Mouse (Mus musculus) inflammation-experienced regulatory T-cells, adult 6 months (primary cell): ENCODE results near the gene Entpd8. TPM values are rescaled to one million over a fixed set of nuclear protein-coding genes. Genes with fewer than 3 reads are reported as not detected.
A peak's percentile ranks its signal among the peaks of the same experiment; 100 is the strongest.

Experiments
- ATAC-seq: one replicate; pipeline ENCODE4 v1.8.0; 2017
- polyA plus RNA-seq, 3 experiments: library from polyadenylated mRNA; unstranded; fragments of 100-300 nt; shearing (Covaris generic); gene quantifications; one replicate each; pipeline ENCODE4 v1.2.1; 2017

The Entpd8 gene
- under 1 TPM in 1 of 3 experiments, not detected in 2; 0.90 TPM for polyA plus RNA-seq

DNA sequence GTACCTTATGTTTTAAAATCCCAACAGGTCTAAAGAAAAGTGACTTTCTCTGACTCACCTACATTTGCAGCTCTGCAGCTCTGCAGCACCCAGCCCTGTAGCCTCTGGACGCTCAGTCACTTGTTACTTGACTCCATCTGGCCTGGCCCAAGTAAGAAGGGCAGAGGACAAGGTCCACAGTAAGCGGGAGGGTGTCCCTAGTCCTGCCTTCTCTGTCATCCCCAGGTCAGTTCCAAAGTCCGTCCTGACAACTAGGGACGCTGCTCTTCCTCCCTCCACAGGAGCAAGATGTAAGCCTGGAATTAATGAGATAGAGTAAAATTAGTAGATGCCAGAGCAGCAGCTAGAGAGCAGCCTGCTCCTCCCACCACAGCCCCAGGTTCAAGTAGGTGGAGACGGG is at the start of gene Entpd8:
Gene Entpd8, plus strand, starts transcription at position 229 of the 400 bp plus-strand sequence.
- ATAC-seq = no peak

DNA sequence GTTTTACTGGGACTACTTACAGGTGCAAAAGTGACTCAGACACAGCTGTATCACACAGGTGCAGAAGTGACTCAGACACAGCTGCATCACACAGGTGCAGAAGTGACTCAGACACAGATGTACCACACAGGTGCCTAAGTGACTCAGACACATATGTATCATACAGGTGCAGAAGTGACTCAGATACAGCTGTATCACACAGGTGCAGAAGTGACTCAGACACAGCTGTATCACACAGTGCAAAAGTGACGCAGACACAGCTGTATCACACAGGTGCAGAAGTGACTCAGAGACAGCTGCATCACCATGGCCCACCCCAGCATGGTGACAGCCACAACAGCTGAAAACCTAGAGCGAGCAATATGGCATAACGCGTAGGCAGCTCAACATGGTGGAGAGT is 45.1 kb upstream of the Entpd8 start:
- ATAC-seq = no peak

DNA sequence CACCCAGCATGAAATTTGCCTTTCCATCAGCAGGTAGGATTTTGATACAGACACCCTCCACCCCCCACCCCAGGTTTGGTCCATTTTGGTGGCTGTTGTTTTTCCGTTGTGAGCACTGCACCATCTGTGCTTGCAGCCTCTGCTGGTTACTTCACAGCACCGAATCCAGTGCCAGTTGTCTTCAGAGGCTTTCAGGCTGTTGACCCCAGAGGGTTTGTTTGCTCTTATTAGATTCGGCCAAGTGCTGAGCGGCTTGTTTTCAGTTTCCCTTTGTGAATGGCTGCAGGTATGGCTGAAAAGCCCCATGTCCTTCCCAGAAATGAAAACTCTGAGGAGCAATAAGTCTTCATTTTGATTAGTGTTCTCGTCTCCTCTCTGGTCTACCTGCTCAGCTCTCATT is 40.0 kb upstream of the Entpd8 start:
- no peak for ATAC-seq

DNA sequence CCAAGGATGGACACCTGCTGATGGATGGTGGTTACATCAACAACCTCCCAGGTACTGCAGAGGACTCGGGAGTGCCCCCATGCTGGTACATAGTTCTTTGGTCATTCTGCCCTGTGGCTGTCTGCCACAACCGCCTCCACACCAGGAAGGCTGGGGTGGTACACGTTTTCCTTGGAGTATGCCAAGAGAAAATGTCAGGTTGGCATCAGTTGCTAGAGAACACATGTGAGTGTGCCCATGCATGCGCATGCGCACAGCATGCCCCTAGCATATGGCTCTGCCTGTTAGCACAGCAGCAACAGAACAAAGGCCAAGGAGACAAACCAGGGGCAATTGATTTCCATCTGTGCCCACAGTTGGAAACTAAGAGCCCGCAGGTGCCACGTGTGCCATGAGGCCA is 29.2 kb upstream of the Entpd8 start:
- no peak for ATAC-seq

DNA sequence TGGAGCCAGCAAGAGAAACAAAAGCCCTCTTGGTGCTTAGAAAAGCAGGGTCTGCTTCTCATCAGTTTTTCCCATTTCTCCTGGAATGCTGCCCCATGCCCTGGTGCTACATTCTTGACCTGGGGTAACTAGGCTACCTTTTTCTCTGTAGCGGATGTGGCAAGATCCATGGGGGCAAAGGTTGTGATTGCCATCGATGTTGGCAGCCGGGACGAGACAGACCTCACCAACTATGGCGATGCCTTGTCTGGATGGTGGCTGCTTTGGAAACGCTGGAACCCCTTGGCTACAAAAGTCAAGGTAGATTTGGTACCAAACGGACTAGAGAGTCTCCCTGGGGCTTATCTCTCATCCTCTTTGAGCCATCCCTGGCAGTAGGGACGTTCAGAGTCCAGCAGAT is 28.7 kb upstream of the Entpd8 start:
- ATAC-seq = no peak

DNA sequence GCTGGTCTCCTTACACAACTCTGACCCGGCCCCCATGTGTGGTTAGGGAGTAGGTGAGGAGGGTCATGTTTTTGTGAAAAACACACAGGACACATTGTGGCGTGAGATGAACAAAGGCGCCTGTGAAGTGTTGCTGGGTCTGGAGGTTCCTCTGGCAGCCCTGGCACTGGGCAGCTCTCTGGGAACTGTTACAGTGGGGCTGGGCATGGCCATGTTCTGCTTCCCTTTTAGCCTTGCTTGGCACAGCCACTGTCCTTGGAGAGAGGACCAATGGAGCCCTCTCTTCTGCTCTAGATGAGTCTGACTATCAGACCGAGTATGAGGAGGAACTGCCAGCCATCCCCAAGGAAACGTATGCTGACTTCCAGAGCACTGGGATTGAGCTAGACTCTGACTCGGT is 27.0 kb upstream of the Entpd8 start:
- no peak for ATAC-seq

DNA sequence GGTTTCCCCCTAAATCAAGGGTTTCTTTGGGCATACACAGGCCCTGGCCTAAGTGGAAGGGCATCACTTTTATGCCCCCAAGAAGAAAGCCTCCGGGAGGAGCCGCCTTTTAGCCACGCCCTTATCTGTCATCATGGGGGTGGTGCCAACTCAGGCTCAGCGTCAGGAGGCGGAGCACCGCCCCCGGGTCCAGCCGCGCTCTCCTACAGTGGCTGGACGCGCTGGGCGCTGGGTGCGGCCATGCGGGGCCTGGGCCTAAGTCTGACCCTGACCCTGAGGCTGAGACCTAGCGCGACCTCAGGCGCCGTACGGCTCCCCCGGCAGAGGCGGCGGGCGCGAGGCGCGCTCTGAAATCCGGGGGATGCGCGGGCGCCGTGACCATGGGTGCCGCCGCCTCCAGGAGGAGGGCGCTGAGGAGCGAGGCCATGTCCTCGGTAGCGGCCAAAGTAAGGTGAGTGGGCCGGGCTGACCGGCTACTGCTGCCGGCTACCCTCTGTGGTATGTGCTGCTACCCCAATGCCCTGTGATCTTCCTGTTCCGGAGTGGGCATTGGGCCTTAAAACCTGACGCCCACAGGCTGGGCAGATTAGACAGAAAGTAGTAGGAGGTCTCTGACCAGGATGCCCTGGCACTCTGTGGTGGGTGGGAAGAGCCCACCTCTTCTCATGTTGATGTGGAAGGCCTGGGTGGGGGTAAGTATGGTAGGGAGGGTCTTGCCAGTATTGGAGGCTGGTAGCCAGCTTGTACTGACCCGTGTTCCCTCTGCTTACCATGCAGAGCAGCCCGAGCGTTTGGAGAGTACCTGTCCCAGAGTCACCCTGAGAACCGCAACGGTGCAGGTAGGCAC is 25.7 kb upstream of the Entpd8 start, which contains the start of gene Nsmf:
Gene Nsmf, plus strand, starts transcription at position 135 of the 847 bp plus-strand sequence.
- peak; percentile 95 for ATAC-seq

DNA sequence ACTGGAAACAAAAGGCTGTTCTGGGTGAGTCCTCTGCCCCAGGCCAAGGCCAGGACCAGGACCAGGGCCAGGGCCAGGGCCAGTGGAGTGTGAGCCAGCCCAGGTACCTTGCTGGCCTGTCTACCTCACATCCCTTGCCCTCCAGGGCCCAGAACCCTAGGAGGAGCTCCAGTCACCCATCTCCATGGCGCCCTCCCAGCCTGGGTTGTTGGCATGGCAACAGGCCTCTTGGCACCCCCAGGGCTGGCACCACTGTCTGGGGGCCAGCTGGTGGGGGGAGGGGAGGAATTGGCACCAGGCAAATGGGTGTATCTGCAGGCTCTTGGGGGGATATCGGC is 25.1 kb upstream of the Entpd8 start:
- ATAC-seq = no peak

DNA sequence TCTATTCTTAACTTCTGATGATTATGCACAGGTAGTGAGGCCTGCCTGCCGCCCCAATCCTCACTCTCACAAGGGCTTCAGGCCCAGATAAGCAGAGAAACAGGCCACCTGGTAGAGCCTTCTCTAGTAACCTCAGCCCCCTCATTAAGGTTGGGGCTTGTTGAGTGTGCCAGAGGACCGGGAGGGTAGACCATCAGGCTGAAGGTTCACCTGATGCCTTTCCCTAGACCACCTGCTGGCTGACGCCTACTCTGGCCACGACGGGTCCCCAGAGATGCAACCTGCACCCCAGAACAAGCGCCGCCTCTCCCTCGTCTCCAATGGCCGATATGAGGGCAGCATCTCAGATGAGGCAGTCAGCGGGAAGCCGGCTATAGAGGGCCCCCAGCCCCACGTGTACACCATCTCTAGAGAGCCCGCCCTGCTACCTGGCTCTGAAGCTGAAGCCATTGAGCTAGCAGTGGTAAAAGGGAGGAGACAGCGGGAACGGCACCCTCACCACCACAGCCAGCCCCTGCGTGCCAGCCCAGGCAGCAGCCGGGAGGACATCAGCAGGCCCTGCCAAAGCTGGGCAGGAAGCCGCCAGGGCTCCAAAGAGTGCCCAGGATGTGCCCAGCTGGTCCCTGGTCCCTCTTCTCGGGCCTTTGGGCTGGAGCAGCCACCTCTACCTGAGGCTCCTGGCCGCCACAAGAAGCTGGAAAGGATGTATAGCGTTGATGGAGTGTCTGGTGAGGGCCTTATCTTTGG is 24.5 kb upstream of the Entpd8 start:
- ATAC-seq = no peak

DNA sequence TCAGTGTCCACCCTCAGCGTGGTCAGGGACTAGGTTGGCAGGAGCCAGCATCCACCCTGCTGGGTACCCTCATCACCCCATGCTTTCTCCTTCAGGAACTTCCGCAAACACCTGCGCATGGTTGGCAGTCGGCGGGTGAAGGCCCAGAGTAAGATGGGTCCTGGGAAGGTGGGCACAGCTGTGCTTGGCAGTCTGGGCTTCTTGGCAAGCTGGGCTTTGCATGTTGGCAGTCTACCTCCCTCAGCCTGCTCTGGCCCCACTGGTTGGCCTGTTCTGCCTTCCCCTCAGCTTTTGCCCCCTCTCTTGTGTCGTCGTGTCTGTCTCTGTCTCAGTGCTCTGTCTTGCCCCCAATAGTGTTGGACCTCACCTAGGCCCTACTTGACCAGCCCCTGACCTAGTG is 21.2 kb upstream of the Entpd8 start:
- ATAC-seq = no peak

DNA sequence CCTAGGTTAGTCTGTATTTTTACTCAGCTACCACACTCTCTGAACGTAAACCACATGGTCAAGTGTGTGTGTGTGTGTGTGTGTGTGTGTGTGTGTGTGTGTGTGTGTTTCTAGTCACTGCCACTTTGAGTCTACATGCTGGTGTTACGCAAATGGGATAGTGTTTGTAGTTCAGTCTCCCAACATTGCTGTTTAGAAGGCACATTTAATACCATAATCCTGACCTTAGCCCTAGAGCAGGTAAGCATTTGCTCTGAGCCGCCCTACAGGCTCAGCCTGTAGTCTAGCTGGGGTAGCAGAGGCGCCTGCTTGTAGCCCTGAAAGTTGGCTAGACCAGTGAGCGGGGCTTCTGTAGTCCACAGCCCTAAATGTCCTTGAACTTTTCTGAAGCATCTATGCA is 16.6 kb upstream of the Entpd8 start:
- ATAC-seq = no peak

DNA sequence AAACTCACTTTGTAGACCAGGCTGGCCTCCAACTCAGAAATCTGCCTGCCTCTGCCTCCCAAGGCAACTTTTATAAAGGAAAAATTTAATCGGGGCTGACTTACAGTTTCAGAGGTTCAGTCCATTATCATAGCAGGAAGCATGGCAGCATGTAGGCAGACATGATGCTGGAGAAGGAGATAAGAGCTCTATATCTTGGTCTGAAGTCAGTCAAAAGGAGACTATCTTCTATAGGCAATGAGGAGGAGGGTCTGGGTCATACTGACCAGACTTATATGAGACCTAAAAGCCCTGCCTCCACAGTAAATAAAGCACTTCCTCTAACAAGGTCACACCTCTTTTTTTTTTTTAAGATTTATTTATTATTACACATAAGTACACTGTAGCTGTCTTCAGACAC is 15.8 kb upstream of the Entpd8 start:
- ATAC-seq = no peak

DNA sequence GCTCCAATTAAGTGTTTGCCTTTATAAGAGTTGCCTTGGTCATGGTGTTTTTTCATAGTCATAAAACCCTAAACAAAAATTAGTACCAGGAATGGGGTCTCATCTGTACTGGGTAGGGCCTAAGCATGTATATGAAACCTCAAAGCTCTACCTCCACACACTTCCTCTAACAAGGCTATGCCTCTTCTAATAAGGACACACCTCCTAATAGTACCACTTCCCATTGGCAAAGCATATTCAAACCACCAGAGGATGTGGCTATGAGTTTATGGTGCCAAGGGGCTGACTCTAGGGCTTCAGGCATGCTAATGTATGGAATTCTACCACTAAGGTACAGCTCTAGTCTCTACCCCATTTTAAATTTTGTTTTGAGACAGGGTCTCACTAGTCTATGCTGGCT is 14.6 kb upstream of the Entpd8 start:
- ATAC-seq = no peak

DNA sequence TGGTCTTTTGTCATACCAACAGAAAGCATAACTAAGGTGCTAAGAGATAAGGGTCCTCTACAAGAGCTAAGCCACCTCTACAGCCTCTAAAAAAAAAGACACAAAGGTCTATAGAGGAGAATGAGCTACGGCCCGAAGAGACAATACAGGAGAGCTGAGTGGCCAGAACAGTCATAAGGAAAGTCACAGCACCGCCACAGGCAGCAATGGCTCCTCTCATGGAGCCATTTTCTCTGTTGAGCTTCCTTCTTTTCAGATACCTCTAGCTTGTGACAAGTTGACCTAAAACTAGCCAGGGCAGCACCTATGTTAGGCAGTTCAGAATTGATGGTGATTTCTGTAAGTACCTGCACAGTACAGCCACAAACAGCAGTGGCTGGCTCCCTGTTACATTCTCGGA is 13.6 kb upstream of the Entpd8 start:
- no peak for ATAC-seq

DNA sequence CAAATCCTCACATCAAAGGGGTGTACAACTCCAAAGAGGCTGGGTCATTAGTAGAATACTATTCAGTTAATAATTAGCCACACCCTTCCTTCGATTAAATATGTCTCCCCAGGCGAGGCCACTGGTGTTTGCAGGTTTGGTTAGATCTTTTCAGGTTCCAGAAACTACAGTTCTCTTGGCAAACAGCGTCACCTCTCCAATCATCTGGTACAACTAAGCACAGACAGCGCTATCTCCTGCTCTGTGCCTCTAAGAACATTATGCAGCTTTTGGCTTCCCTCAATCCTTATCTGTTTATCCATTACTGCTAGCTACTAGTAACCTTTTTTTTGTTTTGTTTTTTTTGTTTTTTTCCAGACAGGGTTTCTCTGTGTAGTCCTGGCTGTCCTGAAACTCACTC is 10.6 kb upstream of the Entpd8 start:
- no peak for ATAC-seq

DNA sequence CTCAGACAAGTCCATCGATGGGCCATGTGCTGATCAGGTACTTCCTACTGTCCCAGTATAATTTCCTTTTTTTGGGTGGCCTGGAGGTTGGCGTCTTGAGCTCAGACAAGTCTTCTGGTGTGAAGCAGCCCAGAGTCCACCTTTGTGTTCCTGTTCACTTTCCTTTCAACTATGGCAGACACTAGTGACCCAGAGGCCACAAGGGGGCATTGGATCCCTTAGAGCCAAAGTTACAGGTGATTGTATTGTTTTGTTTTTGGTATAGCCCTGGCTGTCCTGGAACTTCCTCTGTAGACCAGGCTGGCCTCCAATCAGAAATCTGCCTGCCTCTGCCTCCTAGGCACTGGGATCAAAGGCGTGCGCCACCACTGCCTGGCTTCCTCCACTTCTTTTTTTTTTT is 7.7 kb upstream of the Entpd8 start:
- ATAC-seq = no peak

DNA sequence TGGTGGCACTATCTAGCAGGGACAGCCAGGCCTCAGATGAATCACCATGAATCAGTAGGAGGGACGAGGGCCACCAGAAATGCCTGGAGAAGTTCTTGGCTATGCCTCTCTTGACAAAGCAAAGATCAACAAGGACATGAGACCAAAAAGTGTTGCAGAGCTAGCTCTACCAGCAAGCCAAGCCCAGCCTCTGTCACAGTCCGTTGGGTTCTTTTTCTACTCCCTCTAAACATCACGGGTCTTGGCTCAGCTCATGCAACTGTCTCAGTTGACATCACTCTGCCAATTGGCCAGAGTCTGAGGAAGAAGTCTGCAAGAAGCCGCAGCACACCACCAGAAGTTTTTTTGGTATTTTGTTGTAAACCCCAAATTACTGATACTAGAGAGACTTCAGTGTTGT is 4.6 kb upstream of the Entpd8 start:
- ATAC-seq = no peak

DNA sequence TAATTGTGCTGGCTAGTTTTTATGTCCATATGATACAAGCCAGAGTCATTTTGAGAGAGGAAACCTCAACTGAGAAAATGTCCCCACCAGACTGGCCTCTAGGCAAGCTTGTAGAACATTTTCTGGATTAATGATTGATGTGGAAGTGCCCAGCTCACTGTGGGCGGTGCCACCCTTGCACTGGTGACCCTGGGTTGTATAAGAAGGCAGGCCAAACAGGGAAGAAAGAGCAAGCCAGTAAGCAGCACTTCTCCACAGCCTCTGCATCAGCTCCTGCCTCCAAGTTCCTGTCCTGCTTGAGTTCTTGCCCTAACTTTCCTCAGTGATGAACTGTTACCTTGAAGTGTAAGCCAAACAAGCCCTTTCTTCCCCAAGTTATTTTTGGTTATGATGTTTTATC is 1.1 kb upstream of the Entpd8 start:
- no peak for ATAC-seq

DNA sequence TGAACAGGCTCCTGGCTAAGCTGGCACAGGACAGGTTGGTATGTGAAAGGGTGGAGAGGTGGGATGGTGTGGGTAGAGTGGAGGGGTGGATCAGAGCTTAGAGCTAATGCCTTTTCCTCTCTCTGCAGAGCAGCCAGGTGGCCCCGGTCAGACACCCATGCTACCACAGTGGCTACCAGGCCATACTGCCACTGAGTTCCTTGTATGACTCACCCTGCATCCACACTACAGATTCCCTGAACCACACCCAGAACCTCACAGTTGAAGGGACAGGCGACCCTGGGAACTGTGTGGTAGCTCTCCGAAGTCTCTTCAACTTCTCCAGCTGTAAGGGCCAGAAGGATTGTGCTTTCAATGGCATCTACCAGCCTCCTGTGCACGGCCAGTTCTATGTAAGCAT is 3.6 kb downstream of the Entpd8 start:
- no peak for ATAC-seq

DNA sequence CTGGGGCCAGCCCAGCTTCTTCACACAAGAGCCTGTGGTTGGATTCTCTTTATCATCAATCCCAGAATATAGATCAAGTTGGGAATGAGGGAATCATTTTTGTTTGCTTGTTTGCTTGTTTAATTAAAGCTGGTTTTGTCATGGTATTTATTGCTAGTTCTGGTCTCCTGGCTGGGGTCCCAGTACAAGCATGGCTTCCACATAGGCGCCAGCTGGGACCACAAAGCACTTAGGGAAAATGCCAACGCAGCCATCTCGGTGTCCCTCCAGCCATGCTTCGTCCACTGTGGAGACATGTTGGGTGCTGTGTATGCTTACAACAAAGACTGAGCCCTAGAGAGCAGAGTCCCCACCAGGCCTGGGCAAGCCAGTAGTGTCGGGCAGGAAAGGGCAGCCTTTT is 5.5 kb downstream of the Entpd8 start:
- ATAC-seq = no peak

DNA sequence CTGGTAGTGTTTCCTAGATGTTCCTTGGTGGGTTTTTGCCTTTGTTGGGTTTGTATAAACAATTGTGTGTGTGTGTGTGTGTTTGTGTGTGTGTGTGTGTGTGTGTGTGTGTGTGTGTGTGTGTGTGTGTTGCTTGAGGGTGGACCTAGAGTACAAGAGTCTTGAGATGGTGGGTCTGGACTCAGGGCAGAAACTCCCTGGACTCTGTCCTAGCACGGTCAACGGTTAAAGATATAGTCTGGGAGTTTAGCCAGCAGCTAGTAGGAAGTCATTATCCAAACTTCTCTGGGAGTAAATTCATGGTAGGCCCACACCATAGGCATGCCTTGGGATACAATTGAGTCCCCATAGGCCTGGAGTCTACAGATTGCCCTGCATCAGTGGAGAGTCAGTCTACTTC is 7.7 kb downstream of the Entpd8 start:
- no peak for ATAC-seq

DNA sequence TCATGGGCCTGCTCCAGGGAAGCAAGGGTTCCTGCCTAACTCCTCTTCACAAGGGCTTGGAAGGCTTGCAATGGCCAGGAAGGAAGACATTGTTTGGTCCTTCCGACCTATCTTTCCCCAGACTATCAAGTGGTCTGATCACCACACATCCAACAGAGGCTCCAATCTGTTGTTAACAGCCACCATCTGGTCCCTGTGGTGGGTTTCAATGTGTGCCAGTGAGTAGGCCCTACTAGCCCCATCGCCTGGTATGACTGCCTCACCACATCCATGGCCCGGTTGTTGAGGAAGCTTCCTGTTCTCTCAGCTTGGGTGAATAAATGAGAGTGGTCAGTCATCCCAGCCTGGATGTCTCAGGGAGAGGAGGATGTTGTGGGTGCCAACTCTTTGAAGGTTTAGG is 8.5 kb downstream of the Entpd8 start:
- no peak for ATAC-seq

DNA sequence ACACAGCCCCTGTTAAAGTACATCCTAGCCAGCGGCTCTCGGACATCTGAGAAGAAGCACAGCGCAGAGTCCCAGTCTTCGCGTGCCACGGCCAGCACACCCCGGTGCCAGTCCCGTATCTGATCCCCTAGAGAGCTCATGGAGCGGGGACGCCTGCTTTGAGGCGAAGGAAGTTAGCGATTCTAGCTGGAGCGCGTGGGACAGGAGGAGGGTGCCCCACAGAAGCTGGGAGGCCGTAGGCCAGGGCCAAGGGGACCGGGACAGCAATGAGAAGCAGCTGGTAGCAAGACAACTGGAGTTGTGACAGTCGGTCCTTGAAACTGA is 14.6 kb downstream of the Entpd8 start:
- peak; percentile 21 for ATAC-seq

DNA sequence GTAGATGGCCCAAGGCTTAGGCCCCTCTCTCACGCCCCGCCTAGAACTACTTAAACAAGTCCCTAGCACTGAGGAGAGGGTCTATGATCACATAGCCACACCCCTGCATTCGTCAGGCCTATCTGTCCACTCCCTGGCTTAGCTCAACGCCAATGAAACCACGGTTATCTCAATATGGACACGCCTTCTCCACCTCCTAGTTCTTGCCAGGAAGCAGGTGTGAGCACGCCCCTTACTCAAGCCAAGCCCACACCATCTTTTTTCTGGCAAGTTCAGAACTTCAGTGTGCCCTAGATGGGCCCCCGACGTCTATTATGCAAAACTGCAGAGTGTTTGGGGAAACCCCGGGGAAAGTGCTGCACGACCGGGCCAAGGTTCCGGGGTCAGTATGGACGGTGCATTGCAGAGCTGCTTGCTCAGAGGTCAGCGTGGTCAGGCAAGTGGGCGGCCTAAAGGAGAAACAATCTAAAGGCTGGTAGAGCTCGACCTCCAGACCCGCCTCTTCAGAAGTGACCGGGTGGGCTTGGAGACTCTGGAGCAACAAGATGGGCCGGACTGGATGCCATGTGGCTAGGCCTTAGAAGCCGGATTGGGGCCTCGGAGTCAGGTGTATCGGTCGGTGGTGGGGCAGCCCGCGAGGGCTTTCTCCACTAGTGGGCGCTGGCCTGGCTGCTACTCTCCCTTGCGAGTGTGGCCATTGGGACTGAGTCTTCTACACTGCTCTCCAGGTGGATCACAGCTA is 15.2 kb downstream of the Entpd8 start, which contains the start of gene Noxa1:
Gene Noxa1, minus strand, starts transcription at position 41 of the 742 bp plus-strand sequence.
- peak; percentile 84 for ATAC-seq
